Mouse (Mus musculus): Measurements from ENCODE around the gene Pop4. TPM values are rescaled to one million over a fixed set of nuclear protein-coding genes. Genes with fewer than 3 reads are reported as not detected.
"Not testable (repeated sequence)": the region's sequence is repeated elsewhere in the genome, so short reads cannot be mapped to it uniquely, and the experiment has no call there.

The Pop4 gene
- 5.1 and 9.2 TPM in 2 replicates for polyA plus RNA-seq (2012; rRNA removed)

- WGBS, result under 1% methylated on average over 38 of the region's 38 CpGs
These were observed at the start of gene Pop4 for GRCm38 (mm10) chr7:38270703-38271510. Pop4 (minus strand) TSS chr7:38271423.

GRCm38 (mm10) chr7:38320641-38321040 lies 49.4 kb upstream of the Pop4 start:
- WGBS, result 88% methylated on average over 2 of the region's 2 CpGs

More at GRCm38 (mm10) chr7:38270703-38271510, at the start of gene Pop4:
- no peak for TF ChIP-seq CTCF (IDR thresholded peaks at IDR 0.05; ENCODE audit: insufficient read depth, low read length)
- peak; percentile 91; the same call in 1 of the 2 replicates for TF ChIP-seq POLR2A (IDR thresholded peaks at IDR 0.05; ENCODE audit: borderline replicate concordance, extremely low read depth, low read depth, low read length)
- H3K4me1 ChIP-seq (ENCODE audit: control insufficient read depth, insufficient read depth, low read length), result peaks cover 3% of the 10 kb centered on the region
- peak; percentile 90 for DNase-seq
- peak within 1 kb of the TSS; percentile 76 for H3K4me3 ChIP-seq (replicated peaks; ENCODE audit: extremely low read depth, low read depth, low read length)

DNA sequence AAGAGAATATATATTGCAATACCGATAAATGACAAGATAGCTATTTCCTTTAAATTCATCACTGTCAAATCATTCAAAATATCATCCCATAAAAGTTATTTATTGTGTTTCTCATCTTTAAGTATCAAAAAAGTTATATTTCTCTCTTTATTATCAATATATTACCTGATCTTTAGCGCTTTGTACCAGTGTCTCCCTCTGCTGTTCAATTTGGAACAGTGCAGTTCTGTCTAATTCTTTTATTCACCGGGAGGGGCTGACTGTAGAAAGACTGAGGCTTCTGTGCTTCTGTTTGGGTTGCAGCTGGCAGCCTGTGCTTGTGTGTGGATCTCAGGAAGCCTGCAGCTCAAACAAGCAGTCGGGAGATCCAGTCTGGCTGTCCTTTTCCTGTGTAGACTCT lies 11.0 kb upstream of the Pop4 start:
- WGBS, result 25% methylated on average over 4 of the region's 4 CpGs
- DNase-seq; H3K4me1 ChIP-seq (ENCODE audit: control insufficient read depth, insufficient read depth, low read length): not testable (repeated sequence)

More at GRCm38 (mm10) chr7:38320641-38321040, 49.4 kb upstream of the Pop4 start:
- H3K4me1 ChIP-seq (ENCODE audit: control insufficient read depth, insufficient read depth, low read length), result no peaks in the 10 kb centered on the region
- H3K4me3 ChIP-seq (replicated peaks; ENCODE audit: extremely low read depth, low read depth, low read length), result no peak overlapping the region
- TF ChIP-seq POLR2A (IDR thresholded peaks at IDR 0.05; ENCODE audit: borderline replicate concordance, extremely low read depth, low read depth, low read length) (no peak), CTCF (IDR thresholded peaks at IDR 0.05; ENCODE audit: insufficient read depth, low read length) (no peak)
- DNase-seq, result no peak

GRCm38 (mm10) chr7:38272551-38272950 lies 1.3 kb upstream of the Pop4 start:
- DNase-seq, result no peak
- Histone ChIP-seq H3K4me3 (replicated peaks; ENCODE audit: extremely low read depth, low read depth, low read length) (no peak overlapping the region), H3K4me1 (ENCODE audit: control insufficient read depth, insufficient read depth, low read length) (peaks cover 3% of the 10 kb centered on the region)
- TF ChIP-seq POLR2A (IDR thresholded peaks at IDR 0.05; ENCODE audit: borderline replicate concordance, extremely low read depth, low read depth, low read length) (no peak), CTCF (IDR thresholded peaks at IDR 0.05; ENCODE audit: insufficient read depth, low read length) (no peak)

More for the DNA sequence above, 11.0 kb upstream of the Pop4 start:
- H3K4me3 ChIP-seq (replicated peaks; ENCODE audit: extremely low read depth, low read depth, low read length), result not testable (repeated sequence)

DNA sequence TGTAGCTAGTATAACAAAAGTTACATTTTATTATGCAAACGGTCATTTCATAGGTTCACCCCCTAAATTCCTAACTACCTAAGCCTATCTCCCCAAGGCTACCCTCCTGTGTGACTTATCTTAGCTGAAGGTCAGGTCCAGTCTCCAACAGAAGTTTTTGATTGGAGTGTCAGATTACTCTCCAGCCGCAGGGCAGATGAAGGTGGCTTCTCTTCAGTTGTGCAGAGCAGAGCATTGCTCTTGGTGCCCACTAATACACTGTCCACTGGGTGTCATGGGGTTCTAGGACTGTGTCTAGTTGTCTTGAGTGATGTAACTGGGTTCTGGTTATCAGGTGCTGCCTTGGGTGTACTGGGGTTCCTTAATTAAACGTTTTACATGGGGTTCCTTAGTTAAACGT lies 636 bp upstream of the Pop4 start:
- H3K4me3 ChIP-seq (replicated peaks; ENCODE audit: extremely low read depth, low read depth, low read length), result no peak overlapping the region
- TF ChIP-seq CTCF (IDR thresholded peaks at IDR 0.05; ENCODE audit: insufficient read depth, low read length) (no peak), POLR2A (IDR thresholded peaks at IDR 0.05; ENCODE audit: borderline replicate concordance, extremely low read depth, low read depth, low read length) (no peak)
- WGBS, result 8% methylated on average over 4 of the region's 4 CpGs
- DNase-seq, result no peak
- peaks cover 3% of the 10 kb centered on the region for H3K4me1 ChIP-seq (ENCODE audit: control insufficient read depth, insufficient read depth, low read length)

- WGBS, result under 1% methylated on average over 11 of the region's 11 CpGs
- no peak for TF ChIP-seq POLR2A (IDR thresholded peaks at IDR 0.05; ENCODE audit: borderline replicate concordance, extremely low read depth, low read depth, low read length)
- TF ChIP-seq CTCF (IDR thresholded peaks at IDR 0.05; ENCODE audit: insufficient read depth, low read length), result no peak
- peaks cover 3% of the 10 kb centered on the region for H3K4me1 ChIP-seq (ENCODE audit: control insufficient read depth, insufficient read depth, low read length)
- H3K4me3 ChIP-seq (replicated peaks; ENCODE audit: extremely low read depth, low read depth, low read length), result peak overlapping the region; percentile 76
- DNase-seq, result no peak
These were observed 238 bp upstream of the Pop4 start for GRCm38 (mm10) chr7:38271511-38271811.

- WGBS, result 90% methylated on average over 8 of the region's 8 CpGs
- no peak overlapping the region for H3K4me3 ChIP-seq (replicated peaks; ENCODE audit: extremely low read depth, low read depth, low read length)
- peaks cover 3% of the 10 kb centered on the region for H3K4me1 ChIP-seq (ENCODE audit: control insufficient read depth, insufficient read depth, low read length)
- peak; percentile 43; the same call in 1 of the 2 replicates for TF ChIP-seq CTCF (IDR thresholded peaks at IDR 0.05; ENCODE audit: insufficient read depth, low read length)
- no peak for TF ChIP-seq POLR2A (IDR thresholded peaks at IDR 0.05; ENCODE audit: borderline replicate concordance, extremely low read depth, low read depth, low read length)
- no peak for DNase-seq
These were observed 4.1 kb downstream of the Pop4 start for GRCm38 (mm10) chr7:38267006-38267680.

- no peak for DNase-seq
- H3K4me3 ChIP-seq (replicated peaks; ENCODE audit: extremely low read depth, low read depth, low read length), result no peak overlapping the region
- TF ChIP-seq POLR2A (IDR thresholded peaks at IDR 0.05; ENCODE audit: borderline replicate concordance, extremely low read depth, low read depth, low read length) (no peak), CTCF (IDR thresholded peaks at IDR 0.05; ENCODE audit: insufficient read depth, low read length) (no peak)
- H3K4me1 ChIP-seq (ENCODE audit: control insufficient read depth, insufficient read depth, low read length), result no peaks in the 10 kb centered on the region
- 75% methylated on average over 5 of the region's 5 CpGs for WGBS
These were observed 8.8 kb downstream of the Pop4 start for GRCm38 (mm10) chr7:38262406-38262805.

- no peaks in the 10 kb centered on the region for H3K4me1 ChIP-seq (ENCODE audit: control insufficient read depth, insufficient read depth, low read length)
- no peak for DNase-seq
- H3K4me3 ChIP-seq (replicated peaks; ENCODE audit: extremely low read depth, low read depth, low read length), result no peak overlapping the region
- TF ChIP-seq CTCF (IDR thresholded peaks at IDR 0.05; ENCODE audit: insufficient read depth, low read length), result no peak
- no peak for TF ChIP-seq POLR2A (IDR thresholded peaks at IDR 0.05; ENCODE audit: borderline replicate concordance, extremely low read depth, low read depth, low read length)
- 84% methylated on average over 2 of the region's 2 CpGs for WGBS
These were observed 11.6 kb downstream of the Pop4 start for GRCm38 (mm10) chr7:38259631-38260030.

DNA sequence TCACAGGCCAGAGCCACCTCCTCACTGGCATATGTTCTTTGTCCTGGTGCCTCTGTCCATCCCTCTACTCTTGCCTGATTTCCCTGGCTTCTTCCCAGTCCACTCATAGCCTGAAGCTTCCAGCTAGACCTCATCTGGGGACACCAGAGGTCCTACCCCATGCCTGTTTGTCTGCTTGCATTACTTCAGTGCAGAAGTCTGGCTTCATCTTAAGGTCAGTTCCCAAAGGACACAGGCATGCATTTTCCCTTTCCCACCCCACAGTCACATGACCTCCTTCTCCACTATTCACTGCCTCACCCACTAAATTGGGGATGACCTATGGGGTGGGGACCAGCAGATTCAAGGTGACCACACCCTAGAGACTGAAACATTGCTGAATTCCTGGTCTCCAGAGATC lies 17.8 kb downstream of the Pop4 start:
- no peak for DNase-seq
- H3K4me3 ChIP-seq (replicated peaks; ENCODE audit: extremely low read depth, low read depth, low read length), result no peak overlapping the region
- no peaks in the 10 kb centered on the region for H3K4me1 ChIP-seq (ENCODE audit: control insufficient read depth, insufficient read depth, low read length)
- TF ChIP-seq POLR2A (IDR thresholded peaks at IDR 0.05; ENCODE audit: borderline replicate concordance, extremely low read depth, low read depth, low read length) (no peak), CTCF (IDR thresholded peaks at IDR 0.05; ENCODE audit: insufficient read depth, low read length) (no peak)
